Mouse (Mus musculus): ENCODE measurements around the gene Pdcd11. TPM values are rescaled to one million over a fixed set of nuclear protein-coding genes. Genes with fewer than 3 reads are reported as not detected.

The Pdcd11 gene
- polyA plus RNA-seq, 1 experiment from 2014 or later, result 9.7 TPM

DNA sequence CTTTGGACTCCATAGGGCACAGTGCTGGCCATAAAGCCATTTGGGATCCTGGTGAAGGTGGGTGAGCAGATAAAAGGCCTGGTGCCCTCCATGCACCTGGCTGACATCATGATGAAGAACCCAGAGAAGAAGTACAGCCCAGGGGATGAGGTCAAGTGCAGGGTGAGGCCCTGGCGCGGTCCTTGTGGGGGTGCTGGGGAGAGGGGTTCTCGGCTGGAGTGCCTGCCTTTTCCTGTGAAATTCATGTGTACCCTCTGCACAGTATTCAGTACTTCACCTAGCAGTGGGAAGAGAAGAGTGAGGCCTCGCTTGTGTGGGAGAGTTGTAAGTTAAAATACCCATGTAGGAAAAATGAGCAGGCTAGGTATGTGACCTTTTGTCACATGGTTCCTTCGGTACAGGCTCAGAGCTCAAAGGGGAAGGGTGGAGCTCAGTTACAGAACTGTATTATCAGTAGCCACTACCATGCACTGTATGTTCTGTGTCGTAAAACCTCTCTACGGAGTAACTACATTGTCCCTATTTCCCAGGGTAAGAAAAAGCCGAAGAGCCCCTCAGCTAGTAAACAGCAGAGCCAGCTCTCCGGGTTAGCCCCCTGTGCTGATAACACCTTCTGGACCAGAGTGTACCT lies 14.2 kb downstream of the Pdcd11 start:
- ATAC-seq (ENCODE audit: low FRiP score) (no peak), DNase-seq (ENCODE audit: low spot score, missing footprints) (no peak)
- no peaks in the 10 kb centered on the region for H3K9me3 ChIP-seq (ENCODE audit: control insufficient read depth, low read length)
- H3K4me3 ChIP-seq (ENCODE audit: low read depth, low read length), result no peak overlapping the region
- H3K27ac ChIP-seq (ENCODE audit: low read depth, low read length), result no peak overlapping the region
- no peaks in the 10 kb centered on the region for H3K4me1 ChIP-seq (ENCODE audit: control insufficient read depth, insufficient read depth, low read length)
- WGBS, result 95% methylated on average over 9 of the region's 9 CpGs
- H3K4me2 ChIP-seq, result no peak overlapping the region
- peaks cover 51% of the 10 kb centered on the region for H3K36me3 ChIP-seq (ENCODE audit: control insufficient read depth, insufficient read depth, low read length)
- H3K9ac ChIP-seq (ENCODE audit: low read length), result no peak overlapping the region
- H3K27me3 ChIP-seq (ENCODE audit: control insufficient read depth, insufficient read depth, low read length), result no peaks in the 10 kb centered on the region

DNA sequence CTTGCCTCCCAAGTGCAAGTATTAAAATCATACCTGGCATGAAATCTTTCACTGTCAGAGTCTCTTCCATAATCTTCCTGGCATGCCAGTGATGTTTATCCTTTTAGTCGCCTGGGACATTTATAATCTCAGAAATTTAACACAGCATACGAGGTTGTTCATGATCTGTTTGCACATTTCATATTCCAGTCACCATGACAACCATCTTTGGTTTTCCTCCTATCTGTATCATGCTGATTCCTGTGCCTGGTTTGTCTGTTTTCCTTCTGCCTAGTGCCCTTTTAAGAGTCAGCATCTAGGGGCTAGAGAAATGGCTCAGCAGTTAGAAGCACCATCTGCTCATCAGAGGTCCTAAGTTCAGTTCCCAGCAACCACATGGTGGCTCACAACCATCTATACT lies 28.1 kb downstream of the Pdcd11 start:
- no peak for DNase-seq (ENCODE audit: low spot score, missing footprints)
- Histone ChIP-seq H3K4me2 (no peak overlapping the region), H3K27me3 (ENCODE audit: control insufficient read depth, insufficient read depth, low read length) (no peaks in the 10 kb centered on the region), H3K27ac (ENCODE audit: low read depth, low read length) (no peak overlapping the region), H3K9ac (ENCODE audit: low read length) (no peak overlapping the region), H3K36me3 (ENCODE audit: control insufficient read depth, insufficient read depth, low read length) (peaks cover 10% of the 10 kb centered on the region; the same call in 1 of the 2 replicates), H3K9me3 (ENCODE audit: control insufficient read depth, low read length) (no peaks in the 10 kb centered on the region), H3K4me3 (ENCODE audit: low read depth, low read length) (no peak overlapping the region), H3K4me1 (ENCODE audit: control insufficient read depth, insufficient read depth, low read length) (no peaks in the 10 kb centered on the region)
- ATAC-seq (ENCODE audit: low FRiP score), result no peak
- WGBS, result 89% methylated on average over 2 of the region's 2 CpGs

DNA sequence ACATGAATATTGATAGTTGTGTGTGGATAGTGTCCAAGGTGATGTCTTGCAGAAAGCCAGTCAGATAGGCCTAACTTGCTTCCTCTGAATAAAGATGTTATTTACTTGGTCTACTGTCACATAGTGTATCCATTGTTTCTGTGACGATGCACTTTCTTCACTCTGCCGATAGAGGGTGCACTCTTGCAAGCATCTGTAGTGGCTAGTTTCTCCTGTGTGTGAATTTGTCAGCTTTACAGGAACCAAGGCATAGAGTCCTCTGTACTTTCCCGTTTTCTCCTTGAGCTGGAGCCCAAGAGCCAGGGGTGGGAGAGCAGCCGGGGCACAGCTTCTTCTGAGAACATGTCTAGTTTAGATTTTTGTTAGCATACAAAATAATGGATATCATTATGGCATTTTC lies 30.5 kb downstream of the Pdcd11 start:
- Histone ChIP-seq H3K36me3 (ENCODE audit: control insufficient read depth, insufficient read depth, low read length) (peaks cover 11% of the 10 kb centered on the region; the same call in 1 of the 2 replicates), H3K27ac (ENCODE audit: low read depth, low read length) (no peak overlapping the region), H3K4me2 (no peak overlapping the region), H3K4me3 (ENCODE audit: low read depth, low read length) (no peak overlapping the region), H3K9me3 (ENCODE audit: control insufficient read depth, low read length) (no peaks in the 10 kb centered on the region), H3K4me1 (ENCODE audit: control insufficient read depth, insufficient read depth, low read length) (no peaks in the 10 kb centered on the region), H3K27me3 (ENCODE audit: control insufficient read depth, insufficient read depth, low read length) (no peaks in the 10 kb centered on the region), H3K9ac (ENCODE audit: low read length) (no peak overlapping the region)
- DNase-seq (ENCODE audit: low spot score, missing footprints) (peak; percentile 88), ATAC-seq (ENCODE audit: low FRiP score) (no peak)
- 46% methylated on average over 4 of the region's 4 CpGs for WGBS

DNA sequence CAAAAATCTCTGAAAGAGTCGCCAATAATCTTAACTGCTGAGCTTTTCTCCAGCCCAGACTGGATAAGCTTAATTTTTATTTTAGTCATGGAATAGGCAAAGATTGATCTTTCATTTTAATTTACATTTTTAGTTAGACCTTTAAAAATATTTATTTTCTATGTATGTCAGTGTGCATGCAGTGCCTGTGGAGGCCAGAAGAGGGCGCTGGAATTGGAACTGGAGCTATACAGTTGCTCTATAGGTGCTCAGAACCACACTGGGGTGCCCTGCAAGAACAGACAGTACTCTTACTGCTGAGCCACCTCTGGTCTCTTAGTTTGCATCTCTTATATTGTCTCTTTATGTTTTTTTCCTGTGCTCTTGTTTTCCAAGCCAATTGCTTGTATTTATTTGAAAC lies 32.2 kb downstream of the Pdcd11 start:
- H3K4me3 ChIP-seq (ENCODE audit: low read depth, low read length), result no peak overlapping the region
- no peak overlapping the region for H3K4me2 ChIP-seq
- 24% methylated on average over 2 of the region's 2 CpGs for WGBS
- no peak overlapping the region for H3K27ac ChIP-seq (ENCODE audit: low read depth, low read length)
- ATAC-seq (ENCODE audit: low FRiP score), result no peak
- no peak overlapping the region for H3K9ac ChIP-seq (ENCODE audit: low read length)
- H3K4me1 ChIP-seq (ENCODE audit: control insufficient read depth, insufficient read depth, low read length), result no peaks in the 10 kb centered on the region
- H3K36me3 ChIP-seq (ENCODE audit: control insufficient read depth, insufficient read depth, low read length), result peaks cover 13% of the 10 kb centered on the region; the same call in 1 of the 2 replicates
- no peaks in the 10 kb centered on the region for H3K27me3 ChIP-seq (ENCODE audit: control insufficient read depth, insufficient read depth, low read length)
- DNase-seq (ENCODE audit: low spot score, missing footprints), result peak; percentile 89
- H3K9me3 ChIP-seq (ENCODE audit: control insufficient read depth, low read length), result no peaks in the 10 kb centered on the region

DNA sequence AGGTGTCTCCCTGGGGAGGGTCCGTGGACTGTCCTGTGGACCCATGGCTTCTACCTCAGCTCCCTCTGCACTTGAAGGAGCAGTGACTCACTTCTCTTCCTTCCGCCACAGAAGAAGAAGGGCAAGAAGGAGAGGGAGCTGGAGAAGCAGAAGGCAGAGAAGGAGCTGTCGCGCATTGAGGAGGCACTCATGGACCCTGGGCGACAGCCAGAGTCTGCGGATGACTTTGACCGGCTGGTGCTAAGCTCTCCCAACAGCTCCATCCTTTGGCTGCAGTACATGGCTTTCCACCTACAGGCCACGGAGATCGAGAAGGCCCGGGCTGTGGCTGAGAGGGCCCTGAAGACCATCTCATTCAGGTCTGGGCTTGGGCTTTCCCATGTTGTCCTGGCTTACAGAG lies 37.6 kb downstream of the Pdcd11 start:
- WGBS, result 97% methylated on average over 10 of the region's 10 CpGs

DNA sequence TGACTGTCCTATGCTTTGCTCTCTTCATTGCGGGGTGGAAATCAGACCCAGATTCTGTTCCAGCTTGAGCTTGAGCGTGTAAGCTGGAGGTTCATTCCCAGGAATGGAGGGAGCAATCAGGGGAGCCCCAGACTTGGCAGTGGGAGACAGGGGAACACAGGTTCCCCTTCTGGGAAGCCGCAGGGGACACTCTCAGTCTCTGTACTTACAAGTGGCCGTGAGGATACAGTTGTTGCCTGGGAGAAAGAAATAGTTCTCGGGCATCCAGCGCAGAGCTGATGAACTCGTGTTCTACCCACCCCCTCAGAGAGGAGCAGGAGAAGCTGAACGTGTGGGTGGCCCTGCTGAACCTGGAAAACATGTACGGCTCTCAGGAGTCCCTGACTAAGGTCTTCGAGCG lies 38.3 kb downstream of the Pdcd11 start:
- no peak for DNase-seq (ENCODE audit: low spot score, missing footprints)

More for the DNA sequence above, 37.6 kb downstream of the Pdcd11 start:
- no peaks in the 10 kb centered on the region for H3K27me3 ChIP-seq (ENCODE audit: control insufficient read depth, insufficient read depth, low read length)
- no peak for ATAC-seq (ENCODE audit: low FRiP score)
- H3K4me2 ChIP-seq, result no peak overlapping the region
- peaks cover 37% of the 10 kb centered on the region for H3K36me3 ChIP-seq (ENCODE audit: control insufficient read depth, insufficient read depth, low read length)
- no peak overlapping the region for H3K4me3 ChIP-seq (ENCODE audit: low read depth, low read length)
- H3K4me1 ChIP-seq (ENCODE audit: control insufficient read depth, insufficient read depth, low read length), result no peaks in the 10 kb centered on the region
- H3K27ac ChIP-seq (ENCODE audit: low read depth, low read length), result no peak overlapping the region
- DNase-seq (ENCODE audit: low spot score, missing footprints), result peak; percentile 37
- H3K9ac ChIP-seq (ENCODE audit: low read length), result no peak overlapping the region
- no peaks in the 10 kb centered on the region for H3K9me3 ChIP-seq (ENCODE audit: control insufficient read depth, low read length)

DNA sequence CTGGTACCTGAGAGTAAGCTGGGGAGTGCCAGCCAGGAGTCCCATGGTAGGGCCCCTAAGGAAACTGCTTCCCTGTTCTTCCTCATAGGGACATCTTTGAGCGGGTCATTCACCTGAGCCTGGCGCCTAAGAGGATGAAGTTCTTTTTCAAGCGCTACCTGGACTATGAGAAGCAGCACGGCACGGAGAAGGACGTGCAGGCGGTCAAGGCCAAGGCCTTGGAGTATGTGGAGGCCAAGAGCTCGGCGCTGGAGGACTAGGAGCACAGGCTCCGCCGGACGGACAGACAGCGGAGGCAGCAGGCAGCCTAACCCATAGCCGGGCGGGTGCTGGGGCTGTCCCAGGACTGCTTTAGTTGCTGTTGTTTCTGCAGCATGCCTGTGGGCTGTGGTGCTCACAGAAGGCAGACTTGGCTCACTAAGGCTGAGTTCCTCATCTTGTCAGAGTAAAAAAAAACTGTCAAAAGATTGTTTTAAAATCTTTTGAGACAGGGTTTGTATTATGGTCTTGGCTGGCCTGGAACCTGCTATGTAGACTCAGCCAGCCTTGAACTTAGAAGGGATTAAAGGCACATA lies 40.1 kb downstream of the Pdcd11 start:
- ATAC-seq (ENCODE audit: low FRiP score), result no peak
- no peaks in the 10 kb centered on the region for H3K4me1 ChIP-seq (ENCODE audit: control insufficient read depth, insufficient read depth, low read length)
- no peaks in the 10 kb centered on the region for H3K27me3 ChIP-seq (ENCODE audit: control insufficient read depth, insufficient read depth, low read length)
- no peaks in the 10 kb centered on the region for H3K9me3 ChIP-seq (ENCODE audit: control insufficient read depth, low read length)
- no peak overlapping the region for H3K9ac ChIP-seq (ENCODE audit: low read length)
- peak; percentile 47 for DNase-seq (ENCODE audit: low spot score, missing footprints)
- H3K36me3 ChIP-seq (ENCODE audit: control insufficient read depth, insufficient read depth, low read length), result peaks cover 33% of the 10 kb centered on the region
- 95% methylated on average over 15 of the region's 15 CpGs for whole genome bisulfite sequencing
- no peak overlapping the region for H3K4me3 ChIP-seq (ENCODE audit: low read depth, low read length)
- no peak overlapping the region for H3K4me2 ChIP-seq
- H3K27ac ChIP-seq (ENCODE audit: low read depth, low read length), result no peak overlapping the region

More for the DNA sequence above, 38.3 kb downstream of the Pdcd11 start:
- Histone ChIP-seq H3K4me1 (ENCODE audit: control insufficient read depth, insufficient read depth, low read length) (no peaks in the 10 kb centered on the region), H3K9ac (ENCODE audit: low read length) (no peak overlapping the region), H3K27me3 (ENCODE audit: control insufficient read depth, insufficient read depth, low read length) (no peaks in the 10 kb centered on the region), H3K27ac (ENCODE audit: low read depth, low read length) (no peak overlapping the region), H3K9me3 (ENCODE audit: control insufficient read depth, low read length) (no peaks in the 10 kb centered on the region), H3K4me3 (ENCODE audit: low read depth, low read length) (no peak overlapping the region), H3K4me2 (no peak overlapping the region), H3K36me3 (ENCODE audit: control insufficient read depth, insufficient read depth, low read length) (peaks cover 37% of the 10 kb centered on the region)
- ATAC-seq (ENCODE audit: low FRiP score), result no peak
- WGBS, result 92% methylated on average over 11 of the region's 11 CpGs

DNA sequence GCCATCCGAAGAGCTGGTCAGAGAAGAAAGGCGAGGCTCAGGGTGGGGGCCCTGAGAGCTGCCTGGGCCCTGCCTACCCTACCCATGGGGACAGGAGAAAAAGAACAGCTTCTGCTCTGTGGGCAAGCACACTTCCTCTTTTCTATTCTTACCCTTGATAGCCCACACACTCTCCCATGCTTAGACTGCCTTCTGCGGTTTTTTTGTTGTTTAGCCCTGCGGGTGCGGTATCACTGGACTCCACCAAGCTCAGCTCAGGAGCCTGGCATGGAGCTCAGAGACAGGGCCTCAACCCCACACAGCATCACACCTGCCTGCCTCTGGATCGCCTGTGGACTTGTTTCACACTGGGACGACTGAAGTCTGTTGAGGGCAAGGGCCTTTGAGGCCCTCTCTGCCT lies 42.6 kb downstream of the Pdcd11 start:
- peaks cover 24% of the 10 kb centered on the region for H3K36me3 ChIP-seq (ENCODE audit: control insufficient read depth, insufficient read depth, low read length)
- H3K27ac ChIP-seq (ENCODE audit: low read depth, low read length), result no peak overlapping the region
- no peak overlapping the region for H3K9ac ChIP-seq (ENCODE audit: low read length)
- H3K9me3 ChIP-seq (ENCODE audit: control insufficient read depth, low read length), result no peaks in the 10 kb centered on the region
- no peak overlapping the region for H3K4me3 ChIP-seq (ENCODE audit: low read depth, low read length)
- no peak for ATAC-seq (ENCODE audit: low FRiP score)
- no peak for DNase-seq (ENCODE audit: low spot score, missing footprints)
- peaks cover 5% of the 10 kb centered on the region for H3K4me1 ChIP-seq (ENCODE audit: control insufficient read depth, insufficient read depth, low read length)
- no peaks in the 10 kb centered on the region for H3K27me3 ChIP-seq (ENCODE audit: control insufficient read depth, insufficient read depth, low read length)
- no peak overlapping the region for H3K4me2 ChIP-seq
- 91% methylated on average over 7 of the region's 7 CpGs for WGBS

DNA sequence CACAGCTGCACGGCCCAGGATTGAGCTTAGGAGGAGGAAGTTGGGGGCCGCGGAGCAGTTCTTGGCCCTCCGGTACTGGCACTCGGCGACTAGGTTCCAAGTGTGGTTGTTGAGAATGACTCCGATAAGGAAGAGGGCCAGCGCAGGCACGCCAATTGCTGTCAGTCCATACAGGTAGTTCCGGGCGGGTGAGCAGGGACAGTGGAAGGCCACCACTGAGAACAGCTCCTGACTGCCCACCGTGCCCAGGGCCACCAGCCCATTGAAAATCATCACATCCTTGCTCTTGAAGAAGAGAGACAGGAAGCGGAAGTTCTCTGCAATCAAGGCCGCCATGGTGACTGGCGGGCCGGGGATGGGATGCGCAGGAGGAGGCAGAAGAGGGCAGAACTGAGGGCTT lies 45.0 kb downstream of the Pdcd11 start:
- Histone ChIP-seq H3K4me3 (ENCODE audit: low read depth, low read length) (no peak overlapping the region), H3K4me1 (ENCODE audit: control insufficient read depth, insufficient read depth, low read length) (peaks cover 5% of the 10 kb centered on the region), H3K9ac (ENCODE audit: low read length) (no peak overlapping the region), H3K36me3 (ENCODE audit: control insufficient read depth, insufficient read depth, low read length) (peaks cover 10% of the 10 kb centered on the region; the same call in 1 of the 2 replicates), H3K27me3 (ENCODE audit: control insufficient read depth, insufficient read depth, low read length) (no peaks in the 10 kb centered on the region), H3K9me3 (ENCODE audit: control insufficient read depth, low read length) (no peaks in the 10 kb centered on the region), H3K4me2 (no peak overlapping the region), H3K27ac (ENCODE audit: low read depth, low read length) (no peak overlapping the region)
- DNase-seq (ENCODE audit: low spot score, missing footprints) (no peak), ATAC-seq (ENCODE audit: low FRiP score) (no peak)
- 89% methylated on average over 17 of the region's 17 CpGs for WGBS
